Mouse (Mus musculus): Measurements from ENCODE around the gene Ankmy1.

GRCm38 (mm10) chr1:92914993-92915392 is 12.3 kb upstream of the Ankmy1 start:
- no peak for TF ChIP-seq CTCF (conservative IDR thresholded peaks at IDR 0.05; ENCODE audit: insufficient read depth, insufficient read length, low read depth, low read length)
- TF ChIP-seq POLR2A (IDR thresholded peaks at IDR 0.05; ENCODE audit: low read depth, low read length): no peak

Data from kidney, adult 2 months (tissue).